Mouse (Mus musculus) hindbrain, postnatal 0 days (tissue): Measurements from ENCODE around the gene Ppp1r1a. TPM values are rescaled to one million over a fixed set of nuclear protein-coding genes. Genes with fewer than 3 reads are reported as not detected.

Source experiments
- ATAC-seq: fragments of 200-750 bp; cut with Nextera tagmentation; 2 replicates; pipeline ENCODE4 v1.8.0; 2017; ENCODE audit warnings: mild to moderate bottlenecking, moderate TSS enrichment, moderate library complexity
- DNase-seq: peaks from one replicate; pipeline ENCODE4 v3.0.0-alpha.2; 2015; ENCODE audit warnings: low spot score
- H3K27ac ChIP-seq: fragments of 300-500 bp; sonication (generic); 2 replicates; pipeline ENCODE4 v1.5.1; 2014; ENCODE audit warnings: mild to moderate bottlenecking
- H3K27me3 ChIP-seq: fragments of 300-500 bp; sonication (generic); 2 replicates; pipeline ENCODE4 v1.6.1; 2014; ENCODE audit warnings: low read length, mixed read lengths; ENCODE audit not compliant: insufficient read depth
- H3K36me3 ChIP-seq: fragments of 300-500 bp; sonication (generic); 2 replicates; pipeline ENCODE4 v1.6.1; 2014; ENCODE audit warnings: low read length, mixed read lengths; ENCODE audit not compliant: insufficient read depth
- H3K4me1 ChIP-seq: fragments of 300-500 bp; sonication (generic); 2 replicates; pipeline ENCODE4 v1.6.1; 2014; ENCODE audit warnings: antibody characterized with exemption, low read length, mixed read lengths; ENCODE audit not compliant: insufficient read depth
- H3K4me2 ChIP-seq: fragments of 300-500 bp; sonication (generic); 2 replicates; pipeline ENCODE4 v1.6.1; 2014; ENCODE audit warnings: low read depth, mild to moderate bottlenecking, low read length, moderate library complexity, mixed read lengths
- H3K4me3 ChIP-seq: fragments of 300-500 bp; sonication (generic); 2 replicates; pipeline ENCODE4 v1.5.1; 2014; ENCODE audit warnings: low read length
- H3K9ac ChIP-seq: fragments of 300-500 bp; sonication (generic); replicated peaks from 2 replicates; pipeline ENCODE4 v1.6.1; 2014; ENCODE audit warnings: mild to moderate bottlenecking, low read length, moderate library complexity, mixed read lengths
- H3K9me3 ChIP-seq: fragments of 300-500 bp; sonication (generic); 2 replicates; pipeline ENCODE4 v1.6.1; 2016; ENCODE audit warnings: low read length, mixed read lengths
- CTCF ChIP-seq: IDR thresholded peaks from 2 replicates; pipeline ENCODE4 v1.5.1; 2016; ENCODE audit warnings: antibody characterized with exemption, control low read depth, low read depth
- WGBS: fragments of 180-500 bp; shearing (Covaris S2); extraction: QIAGEN DNeasy Blood & Tissue Kit; methylation state at CpG from one replicate; pipeline ENCODE4 v1.1.7; 2014; 5-methylcytosine and 5-hydroxymethylcytosine counted together
- polyA plus RNA-seq: library from polyadenylated mRNA; unstranded; fragments of >200 nt; fragmentation: Nextera tagmentation; extraction: Ambion mirVana; gene quantifications from 2 replicates; pipeline ENCODE4 v1.2.1, GENCODE M21; 2015
- total RNA-seq: library from RNA; depleted of rRNA; stranded (reverse); fragments of >200 nt; gene quantifications from 2 replicates; pipeline ENCODE4 v1.2.3, GENCODE M21; 2014

Gene Ppp1r1a
- total and polyA plus RNA-seq, 2 experiments from 2014 or later, result 122 to 197 TPM

DNA sequence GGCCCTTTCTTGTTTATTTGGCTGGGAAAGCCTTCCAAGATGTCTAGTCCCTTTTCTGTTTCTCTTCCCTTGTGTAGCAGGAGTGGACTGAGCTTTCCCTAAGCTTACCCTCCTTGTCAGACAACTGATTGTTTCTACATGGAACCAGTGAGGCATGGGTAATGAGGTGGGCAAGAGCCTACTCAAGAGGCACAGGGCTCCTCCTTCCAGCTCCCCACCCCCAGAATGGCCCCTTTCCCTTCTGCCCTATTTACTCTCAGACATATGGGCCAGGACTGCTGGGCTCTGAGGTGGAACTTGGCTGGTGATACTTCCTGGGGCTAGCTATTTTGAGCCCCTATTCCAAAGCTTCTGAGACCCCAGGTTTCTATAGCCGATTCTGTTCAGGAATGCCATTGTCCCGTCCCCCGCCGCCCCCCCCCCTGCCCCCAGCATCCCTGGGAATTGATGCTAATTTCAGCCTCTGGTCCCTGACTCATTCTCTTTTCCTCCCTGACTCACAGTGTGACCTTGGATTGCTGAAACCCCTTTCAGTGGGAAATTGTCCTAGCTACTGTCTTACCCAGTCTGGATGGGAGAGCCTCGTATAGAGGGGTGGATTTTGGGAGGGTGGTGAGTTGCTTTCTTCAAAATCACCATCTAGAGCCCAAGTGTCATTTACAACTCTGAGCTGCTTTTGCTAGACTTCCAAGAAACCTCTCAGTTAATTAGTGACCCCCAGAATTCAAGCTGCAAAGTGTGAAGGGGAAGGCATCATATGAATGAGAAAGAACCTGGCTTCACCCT lies 19.0 kb downstream of the Ppp1r1a start:
- WGBS, result 1% methylated on average over 5 of the region's 5 CpGs
- peaks cover 42% of the 10 kb centered on the region for H3K4me1 ChIP-seq
- peak overlapping the region; percentile 85 for H3K27ac ChIP-seq
- DNase-seq (peak; percentile 81), ATAC-seq (peak; percentile 67)
- no peak overlapping the region for H3K4me3 ChIP-seq
- H3K9ac ChIP-seq, result peak overlapping the region; percentile 15
- H3K4me2 ChIP-seq, result peak overlapping the region; percentile 19
- H3K27me3 ChIP-seq, result no peaks in the 10 kb centered on the region
- TF ChIP-seq CTCF, result no peak
- H3K9me3 ChIP-seq, result no peaks in the 10 kb centered on the region
- H3K36me3 ChIP-seq, result peaks cover 10% of the 10 kb centered on the region; the same call in 1 of the 2 replicates

GRCm38 (mm10) chr15:103514914-103515313 lies 22.9 kb downstream of the Ppp1r1a start:
- H3K27ac ChIP-seq, result peak overlapping the region; percentile 49; the same call in 1 of the 2 replicates
- WGBS, result 39% methylated on average over 3 of the region's 3 CpGs
- no peak overlapping the region for H3K9ac ChIP-seq
- DNase-seq, result no peak
- no peak for TF ChIP-seq CTCF
- ATAC-seq, result no peak
- H3K4me2 ChIP-seq, result peak overlapping the region; percentile 40
- peaks cover 44% of the 10 kb centered on the region for H3K4me1 ChIP-seq
- no peak overlapping the region for H3K4me3 ChIP-seq
- H3K9me3 ChIP-seq, result no peaks in the 10 kb centered on the region
- H3K27me3 ChIP-seq, result no peaks in the 10 kb centered on the region
- H3K36me3 ChIP-seq, result no peaks in the 10 kb centered on the region

DNA sequence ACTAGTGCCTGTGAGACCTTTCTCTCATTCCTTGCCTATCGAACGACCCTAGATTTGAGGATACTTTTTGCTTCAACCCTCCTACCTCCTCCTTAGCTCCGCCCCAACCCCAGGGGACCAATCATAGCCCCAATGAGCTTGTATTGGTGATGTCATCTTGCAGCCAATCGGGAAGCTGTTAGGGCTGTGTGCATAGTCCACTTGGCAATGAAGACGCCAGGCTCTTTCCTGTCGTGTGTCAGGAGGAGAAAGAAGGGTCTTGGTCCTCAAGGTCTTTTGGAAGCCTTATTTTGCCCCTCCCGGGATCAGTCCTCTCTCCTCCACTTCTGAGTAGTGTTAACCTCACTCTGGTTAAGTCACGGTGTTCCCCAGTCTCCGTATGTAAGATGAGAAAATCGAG lies 23.7 kb downstream of the Ppp1r1a start:
- Histone ChIP-seq H3K27ac (peak overlapping the region; percentile 80; the same call in 1 of the 2 replicates), H3K4me2 (peak overlapping the region; percentile 40), H3K9me3 (no peaks in the 10 kb centered on the region), H3K4me3 (peak overlapping the region; percentile 4), H3K4me1 (peaks cover 41% of the 10 kb centered on the region), H3K36me3 (no peaks in the 10 kb centered on the region), H3K9ac (no peak overlapping the region; the same call in 1 of the 2 replicates), H3K27me3 (no peaks in the 10 kb centered on the region)
- WGBS, result under 1% methylated on average over 10 of the region's 10 CpGs
- peak; percentile 98 for DNase-seq
- TF ChIP-seq CTCF, result no peak
- peak; percentile 96 for ATAC-seq

- Histone ChIP-seq H3K4me3 (peak overlapping the region; percentile 4), H3K36me3 (no peaks in the 10 kb centered on the region), H3K4me2 (peak overlapping the region; percentile 40), H3K27me3 (no peaks in the 10 kb centered on the region), H3K4me1 (peaks cover 39% of the 10 kb centered on the region), H3K9ac (0 out of 2 replicates have a peak overlapping the region, but pooled peaks have one; percentile 30), H3K27ac (peak overlapping the region; percentile 80), H3K9me3 (no peaks in the 10 kb centered on the region)
- 3% methylated on average over 7 of the region's 7 CpGs for WGBS
- ATAC-seq (peak; percentile 50), DNase-seq (peak; percentile 53)
- no peak for TF ChIP-seq CTCF
Observed at GRCm38 (mm10) chr15:103513621-103514031, 24.2 kb downstream of the Ppp1r1a start.

DNA sequence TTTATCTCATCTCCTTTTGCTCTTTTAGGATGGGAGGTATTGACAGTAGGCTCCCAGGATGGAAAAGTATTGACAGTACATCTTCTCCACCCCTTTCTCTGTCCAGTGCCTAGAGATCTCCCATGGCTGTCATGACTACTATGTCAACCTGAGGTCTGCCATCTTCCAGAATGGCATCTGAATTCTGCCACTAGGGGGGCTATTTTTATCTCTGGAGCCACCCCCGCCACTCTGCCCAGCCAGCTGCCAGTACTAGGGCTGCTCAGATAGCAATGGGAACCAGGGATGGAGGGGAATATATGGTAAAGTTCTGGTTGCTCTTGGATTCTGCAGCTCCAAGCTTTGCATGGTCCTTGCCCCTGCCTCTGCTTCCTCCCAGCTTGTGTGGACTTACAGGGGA lies 26.2 kb downstream of the Ppp1r1a start:
- ATAC-seq, result no peak
- Histone ChIP-seq H3K36me3 (no peaks in the 10 kb centered on the region), H3K9me3 (no peaks in the 10 kb centered on the region), H3K9ac (no peak overlapping the region), H3K27me3 (no peaks in the 10 kb centered on the region), H3K4me2 (no peak overlapping the region), H3K27ac (no peak overlapping the region), H3K4me1 (peaks cover 41% of the 10 kb centered on the region), H3K4me3 (no peak overlapping the region)
- 67% methylated on average over 1 of the region's 1 CpGs for WGBS
- no peak for TF ChIP-seq CTCF
- no peak for DNase-seq

DNA sequence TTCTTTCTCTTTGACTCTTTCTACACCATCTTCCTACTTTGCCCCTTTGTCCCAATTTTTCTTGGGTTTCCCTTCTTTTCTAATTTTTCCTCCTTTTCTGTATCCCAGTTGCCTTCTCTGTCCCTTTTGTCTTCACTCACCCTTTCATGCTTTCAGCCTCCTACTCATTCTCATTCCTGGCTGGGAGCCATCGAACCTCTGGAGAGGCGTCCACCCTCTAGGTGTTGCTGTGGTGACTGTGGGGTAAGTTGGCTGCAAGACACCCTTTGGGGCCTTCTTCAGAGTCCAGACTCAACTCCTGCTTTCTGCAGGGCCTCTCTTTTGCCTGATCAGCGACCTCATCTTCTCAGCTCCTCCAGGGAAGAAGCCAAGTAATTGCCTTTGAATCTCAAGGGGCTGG lies 28.5 kb downstream of the Ppp1r1a start:
- Histone ChIP-seq H3K4me1 (peaks cover 42% of the 10 kb centered on the region), H3K9me3 (no peaks in the 10 kb centered on the region), H3K27me3 (no peaks in the 10 kb centered on the region), H3K36me3 (no peaks in the 10 kb centered on the region), H3K27ac (peak overlapping the region; percentile 45), H3K9ac (no peak overlapping the region), H3K4me3 (no peak overlapping the region), H3K4me2 (no peak overlapping the region)
- DNase-seq (peak; percentile 59), ATAC-seq (no peak)
- no peak for TF ChIP-seq CTCF
- 41% methylated on average over 3 of the region's 3 CpGs for WGBS

DNA sequence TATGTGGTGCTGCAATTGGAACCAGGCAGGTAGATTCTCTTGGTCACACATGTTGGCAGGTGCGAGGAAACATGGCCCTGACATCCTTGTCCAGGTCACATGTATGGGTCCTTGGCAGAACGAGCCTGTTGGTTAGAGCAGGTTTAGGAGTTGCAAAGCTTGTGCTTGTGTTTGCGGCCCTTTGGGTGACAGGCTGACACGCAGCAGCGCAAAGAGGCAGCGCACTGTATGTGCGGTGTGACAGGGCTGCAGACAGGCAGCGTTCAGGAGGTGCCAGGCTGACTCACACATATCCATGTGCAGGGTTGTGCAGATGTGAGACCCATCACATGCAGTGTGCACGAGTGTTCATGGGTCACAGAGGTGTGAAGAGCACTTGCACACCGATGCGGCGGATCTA lies 34.1 kb downstream of the Ppp1r1a start:
- H3K27ac ChIP-seq, result peak overlapping the region; percentile 62; the same call in 1 of the 2 replicates
- peak overlapping the region; percentile 92 for H3K4me2 ChIP-seq
- WGBS, result 29% methylated on average over 12 of the region's 12 CpGs
- peak overlapping the region; percentile 83 for H3K9ac ChIP-seq
- ATAC-seq (peak; percentile 65), DNase-seq (peak; percentile 56)
- peak overlapping the region; percentile 67 for H3K4me3 ChIP-seq
- H3K9me3 ChIP-seq, result no peaks in the 10 kb centered on the region
- no peaks in the 10 kb centered on the region for H3K36me3 ChIP-seq
- no peak for TF ChIP-seq CTCF
- H3K4me1 ChIP-seq, result peaks cover 31% of the 10 kb centered on the region
- H3K27me3 ChIP-seq, result no peaks in the 10 kb centered on the region
